Mouse (Mus musculus) forebrain, embryonic 16.5 days (tissue): Measurements from ENCODE around the gene Sds. TPM values are rescaled to one million over a fixed set of nuclear protein-coding genes. Genes with fewer than 3 reads are reported as not detected.

Experiments
- ATAC-seq: fragments of 200-750 bp; cut with Nextera tagmentation; 2 replicates; pipeline ENCODE4 v1.8.0; 2017; ENCODE audit warnings: mild to moderate bottlenecking, moderate library complexity
- H3K27ac ChIP-seq: fragments of 300-500 bp; sonication (generic); 2 replicates; pipeline ENCODE4 v1.5.1; 2014; ENCODE audit warnings: low read length, control low read depth
- H3K27me3 ChIP-seq: fragments of 300-500 bp; sonication (generic); replicated peaks from 2 replicates; pipeline ENCODE4 v1.6.1; 2014; ENCODE audit warnings: low read length; ENCODE audit not compliant: control insufficient read depth, insufficient read depth
- H3K36me3 ChIP-seq: fragments of 300-500 bp; sonication (generic); 2 replicates; pipeline ENCODE4 v1.6.1; 2014; ENCODE audit not compliant: control insufficient read depth, insufficient read depth
- H3K4me1 ChIP-seq: fragments of 300-500 bp; sonication (generic); replicated peaks from 2 replicates; pipeline ENCODE4 v1.6.1; 2014; ENCODE audit warnings: low read length; ENCODE audit not compliant: control insufficient read depth, insufficient read depth
- H3K4me2 ChIP-seq: fragments of 300-500 bp; sonication (generic); 2 replicates; pipeline ENCODE4 v1.6.1; 2014; ENCODE audit warnings: mild to moderate bottlenecking, low read length, control low read depth
- H3K4me3 ChIP-seq: fragments of 300-500 bp; sonication (generic); replicated peaks from 2 replicates; pipeline ENCODE4 v1.5.1; 2014; ENCODE audit warnings: mild to moderate bottlenecking, low read length, control low read depth
- H3K9ac ChIP-seq: fragments of 300-500 bp; sonication (generic); replicated peaks from 2 replicates; pipeline ENCODE4 v1.6.1; 2014; ENCODE audit warnings: low read depth, low read length, control low read depth
- H3K9me3 ChIP-seq: fragments of 300-500 bp; sonication (generic); 2 replicates; pipeline ENCODE4 v1.6.1; 2016; ENCODE audit warnings: low read length; ENCODE audit not compliant: control insufficient read depth
- WGBS: fragments of 180-500 bp; shearing (Covaris S2); extraction: QIAGEN DNeasy Blood & Tissue Kit; methylation state at CpG from one replicate; pipeline ENCODE4 v1.1.7; 2014; 5-methylcytosine and 5-hydroxymethylcytosine counted together
- polyA plus RNA-seq: library from polyadenylated mRNA; unstranded; fragments of >200 nt; fragmentation: Nextera tagmentation; extraction: Ambion mirVana; gene quantifications from 2 replicates; pipeline ENCODE4 v1.2.1, GENCODE M21; 2015

The Sds gene
- polyA plus RNA-seq, 1 experiment from 2014 or later = not detected

- Histone ChIP-seq H3K27me3 (no peaks in the 10 kb centered on the region), H3K4me1 (0 out of 2 replicates have a peak, but pooled peaks cover 3% of the 10 kb centered on the region), H3K27ac (no peak overlapping the region), H3K9me3 (no peaks in the 10 kb centered on the region), H3K4me2 (no peak overlapping the region; the same call in 1 of the 2 replicates), H3K9ac (no peak overlapping the region), H3K36me3 (no peaks in the 10 kb centered on the region), H3K4me3 (no peak overlapping the region)
- no peak for ATAC-seq
- WGBS = 46% methylated on average over 8 of the region's 8 CpGs
Observed at GRCm38 (mm10) chr5:120475861-120476260, 465 bp upstream of the Sds start.

GRCm38 (mm10) chr5:120477993-120478392, 1.7 kb downstream of the Sds start:
- no peak overlapping the region for H3K4me3 ChIP-seq
- no peak for ATAC-seq
- 91% methylated on average over 5 of the region's 5 CpGs for WGBS
- no peak overlapping the region for H3K4me2 ChIP-seq
- no peaks in the 10 kb centered on the region for H3K36me3 ChIP-seq
- no peak overlapping the region for H3K9ac ChIP-seq
- no peaks in the 10 kb centered on the region for H3K27me3 ChIP-seq
- no peak overlapping the region for H3K27ac ChIP-seq
- 0 out of 2 replicates have a peak, but pooled peaks cover 3% of the 10 kb centered on the region for H3K4me1 ChIP-seq
- H3K9me3 ChIP-seq = no peaks in the 10 kb centered on the region

- Histone ChIP-seq H3K36me3 (peaks cover 3% of the 10 kb centered on the region), H3K27me3 (no peaks in the 10 kb centered on the region), H3K4me1 (0 out of 2 replicates have a peak, but pooled peaks cover 3% of the 10 kb centered on the region), H3K4me3 (no peak overlapping the region), H3K9me3 (no peaks in the 10 kb centered on the region), H3K4me2 (no peak overlapping the region), H3K9ac (no peak overlapping the region), H3K27ac (no peak overlapping the region)
- 71% methylated on average over 4 of the region's 4 CpGs for WGBS
- no peak for ATAC-seq
Observed at GRCm38 (mm10) chr5:120479538-120479937, 3.2 kb downstream of the Sds start.

- H3K4me2 ChIP-seq = no peak overlapping the region
- ATAC-seq = no peak
- WGBS = 76% methylated on average over 9 of the region's 9 CpGs
- no peak overlapping the region for H3K4me3 ChIP-seq
- H3K27me3 ChIP-seq = no peaks in the 10 kb centered on the region
- H3K4me1 ChIP-seq = 0 out of 2 replicates have a peak, but pooled peaks cover under 1% of the 10 kb centered on the region
- no peak overlapping the region for H3K27ac ChIP-seq
- no peaks in the 10 kb centered on the region for H3K9me3 ChIP-seq
- peaks cover 5% of the 10 kb centered on the region for H3K36me3 ChIP-seq
- no peak overlapping the region for H3K9ac ChIP-seq
Observed at GRCm38 (mm10) chr5:120481205-120481604, 4.9 kb downstream of the Sds start.

- Histone ChIP-seq H3K27me3 (no peaks in the 10 kb centered on the region), H3K4me3 (no peak overlapping the region), H3K9ac (no peak overlapping the region), H3K4me2 (no peak overlapping the region), H3K36me3 (peaks cover 14% of the 10 kb centered on the region), H3K27ac (no peak overlapping the region), H3K4me1 (no peaks in the 10 kb centered on the region), H3K9me3 (no peaks in the 10 kb centered on the region)
- ATAC-seq = no peak
- 88% methylated on average over 19 of the region's 19 CpGs for WGBS
Observed at GRCm38 (mm10) chr5:120483399-120483798, 7.1 kb downstream of the Sds start.

- WGBS = 84% methylated on average over 8 of the region's 8 CpGs
- Histone ChIP-seq H3K9me3 (no peaks in the 10 kb centered on the region), H3K27ac (no peak overlapping the region), H3K36me3 (peaks cover 14% of the 10 kb centered on the region), H3K9ac (no peak overlapping the region), H3K27me3 (no peaks in the 10 kb centered on the region), H3K4me3 (no peak overlapping the region), H3K4me2 (no peak overlapping the region), H3K4me1 (peaks cover 9% of the 10 kb centered on the region; the same call in 1 of the 2 replicates)
- no peak for ATAC-seq
Observed at GRCm38 (mm10) chr5:120487844-120488243, 11.5 kb downstream of the Sds start.

GRCm38 (mm10) chr5:120490679-120491192, 14.4 kb downstream of the Sds start:
- Histone ChIP-seq H3K9me3 (no peaks in the 10 kb centered on the region), H3K27ac (no peak overlapping the region), H3K4me3 (no peak overlapping the region), H3K9ac (no peak overlapping the region), H3K4me1 (peaks cover 12% of the 10 kb centered on the region; the same call in 1 of the 2 replicates), H3K4me2 (no peak overlapping the region), H3K27me3 (no peaks in the 10 kb centered on the region), H3K36me3 (0 out of 2 replicates have a peak, but pooled peaks cover 12% of the 10 kb centered on the region)
- ATAC-seq = peak; percentile 73
- 51% methylated on average over 8 of the region's 8 CpGs for WGBS

- WGBS = 62% methylated on average over 11 of the region's 11 CpGs
- Histone ChIP-seq H3K9ac (no peak overlapping the region), H3K4me2 (no peak overlapping the region), H3K4me1 (peaks cover 12% of the 10 kb centered on the region; the same call in 1 of the 2 replicates), H3K36me3 (0 out of 2 replicates have a peak, but pooled peaks cover 5% of the 10 kb centered on the region), H3K27ac (no peak overlapping the region), H3K9me3 (no peaks in the 10 kb centered on the region), H3K4me3 (no peak overlapping the region), H3K27me3 (no peaks in the 10 kb centered on the region)
- no peak for ATAC-seq
Observed at GRCm38 (mm10) chr5:120492437-120492836, 16.1 kb downstream of the Sds start.

GRCm38 (mm10) chr5:120493440-120493839, 17.1 kb downstream of the Sds start:
- Histone ChIP-seq H3K4me3 (no peak overlapping the region), H3K27ac (no peak overlapping the region), H3K4me1 (peaks cover 12% of the 10 kb centered on the region; the same call in 1 of the 2 replicates), H3K36me3 (no peaks in the 10 kb centered on the region), H3K4me2 (no peak overlapping the region), H3K9me3 (no peaks in the 10 kb centered on the region), H3K9ac (no peak overlapping the region), H3K27me3 (no peaks in the 10 kb centered on the region)
- WGBS = 84% methylated on average over 6 of the region's 6 CpGs
- no peak for ATAC-seq
